Mouse (Mus musculus): ENCODE results near the gene Slc2a5. TPM values are rescaled to one million over a fixed set of nuclear protein-coding genes. Genes with fewer than 3 reads are reported as not detected.

Gene Slc2a5
- polyA plus RNA-seq, 1 experiment from 2014 or later, result 1.4 TPM

DNA sequence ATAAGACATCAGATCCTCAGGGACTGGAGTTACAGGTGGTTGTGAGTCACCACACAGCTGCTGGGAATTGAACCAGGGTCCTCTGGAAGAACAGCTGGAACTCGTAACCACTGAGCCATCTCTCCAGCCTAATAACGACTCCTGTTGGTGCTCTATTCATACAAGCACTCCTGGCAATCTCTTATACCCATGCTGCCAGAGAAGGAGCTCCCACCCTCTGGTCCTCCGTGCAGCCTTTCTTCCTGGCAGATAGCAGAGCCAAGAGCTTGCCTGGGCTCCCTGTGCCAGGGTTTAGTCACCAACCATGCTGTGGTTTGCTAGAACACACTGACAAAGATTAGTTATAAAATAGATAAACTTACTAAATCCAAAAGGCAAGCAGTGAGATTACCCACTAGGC is 9.4 kb upstream of the Slc2a5 start:
- ATAC-seq (ENCODE audit: low FRiP score, low read depth), result no peak
- H3K27ac ChIP-seq (replicated peaks), result no peak overlapping the region
- no peaks in the 10 kb centered on the region for H3K36me3 ChIP-seq

DNA sequence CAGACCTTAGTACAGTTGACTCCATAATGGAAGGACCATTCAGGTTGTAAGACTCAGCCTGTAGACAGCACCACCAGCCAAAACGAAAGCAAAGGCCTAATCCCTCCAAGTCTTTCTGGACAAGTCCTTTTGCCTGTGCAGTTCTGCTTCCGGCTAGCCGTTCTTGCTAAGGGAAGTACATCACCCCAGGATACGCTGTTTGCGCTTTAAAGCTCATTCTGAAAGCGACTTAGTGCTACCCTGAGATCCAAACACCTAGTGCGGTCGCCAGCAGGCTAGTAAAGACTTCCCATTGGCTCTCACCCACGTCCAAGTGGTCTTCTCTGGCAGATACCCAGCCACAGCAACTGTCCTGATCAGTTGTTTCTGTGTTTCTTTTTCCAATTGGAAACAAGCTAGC is 8.7 kb upstream of the Slc2a5 start:
- H3K9me3 ChIP-seq, result no peaks in the 10 kb centered on the region
- no peaks in the 10 kb centered on the region for H3K36me3 ChIP-seq
- H3K27me3 ChIP-seq, result no peaks in the 10 kb centered on the region; the same call in 1 of the 2 replicates
- no peak overlapping the region for H3K9ac ChIP-seq (replicated peaks)
- WGBS, result 69% methylated on average over 9 of the region's 9 CpGs
- ATAC-seq (ENCODE audit: low FRiP score, low read depth), result no peak
- H3K4me3 ChIP-seq, result no peak overlapping the region
- H3K4me2 ChIP-seq (replicated peaks), result no peak overlapping the region
- H3K27ac ChIP-seq (replicated peaks), result no peak overlapping the region
- H3K4me1 ChIP-seq, result no peaks in the 10 kb centered on the region

More for the DNA sequence above, 9.4 kb upstream of the Slc2a5 start:
- H3K4me1 ChIP-seq, result no peaks in the 10 kb centered on the region
- H3K4me3 ChIP-seq, result no peak overlapping the region
- H3K27me3 ChIP-seq, result no peaks in the 10 kb centered on the region; the same call in 1 of the 2 replicates
- H3K4me2 ChIP-seq (replicated peaks), result no peak overlapping the region
- H3K9me3 ChIP-seq, result no peaks in the 10 kb centered on the region
- WGBS, result 76% methylated on average over 3 of the region's 3 CpGs
- no peak overlapping the region for H3K9ac ChIP-seq (replicated peaks)

DNA sequence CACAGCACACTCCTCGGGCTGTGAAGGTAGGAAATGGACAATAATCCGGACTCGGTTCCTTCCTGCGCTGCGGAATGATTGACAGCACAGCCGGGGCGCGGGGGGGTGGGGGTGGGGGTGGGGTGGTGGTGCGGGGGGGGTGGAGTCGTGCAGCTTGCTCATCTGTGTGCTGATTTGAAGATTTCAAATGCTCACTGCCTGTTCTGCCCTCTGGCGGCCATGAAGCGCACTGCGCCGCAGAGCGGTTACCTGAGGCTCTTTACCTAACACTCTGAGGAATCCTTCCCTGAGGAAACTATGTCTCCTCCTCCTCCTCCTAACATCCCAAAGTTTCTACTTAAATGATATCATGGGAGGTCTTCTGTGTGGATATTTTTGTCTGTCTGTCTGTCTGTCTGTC is 6.2 kb upstream of the Slc2a5 start:
- Histone ChIP-seq H3K27ac (replicated peaks) (no peak overlapping the region), H3K4me2 (replicated peaks) (peak overlapping the region; percentile 42)
- 7% methylated on average over 14 of the region's 15 CpGs for WGBS

GRCm38 (mm10) chr4:150114505-150115061 is 4.5 kb upstream of the Slc2a5 start:
- Histone ChIP-seq H3K9me3 (no peaks in the 10 kb centered on the region), H3K9ac (replicated peaks) (no peak overlapping the region), H3K4me2 (replicated peaks) (no peak overlapping the region), H3K36me3 (no peaks in the 10 kb centered on the region), H3K27me3 (no peaks in the 10 kb centered on the region; the same call in 1 of the 2 replicates), H3K4me3 (no peak overlapping the region), H3K4me1 (peaks cover 1% of the 10 kb centered on the region), H3K27ac (replicated peaks) (no peak overlapping the region)
- no peak for ATAC-seq (ENCODE audit: low FRiP score, low read depth)
- WGBS, result 92% methylated on average over 26 of the region's 26 CpGs

More for the DNA sequence above, 6.2 kb upstream of the Slc2a5 start:
- H3K9me3 ChIP-seq, result no peaks in the 10 kb centered on the region
- 0 out of 2 replicates have a peak overlapping the region, but pooled peaks have one; percentile 14 for H3K4me3 ChIP-seq
- no peaks in the 10 kb centered on the region for H3K36me3 ChIP-seq
- H3K4me1 ChIP-seq, result no peaks in the 10 kb centered on the region
- no peak overlapping the region for H3K9ac ChIP-seq (replicated peaks)
- H3K27me3 ChIP-seq, result no peaks in the 10 kb centered on the region; the same call in 1 of the 2 replicates
- no peak for ATAC-seq (ENCODE audit: low FRiP score, low read depth)

GRCm38 (mm10) chr4:150117311-150117710 is 1.8 kb upstream of the Slc2a5 start:
- WGBS, result 43% methylated on average over 5 of the region's 5 CpGs
- Histone ChIP-seq H3K4me2 (replicated peaks) (no peak overlapping the region), H3K4me3 (no peak overlapping the region), H3K27me3 (no peaks in the 10 kb centered on the region; the same call in 1 of the 2 replicates), H3K4me1 (peaks cover 5% of the 10 kb centered on the region), H3K9me3 (no peaks in the 10 kb centered on the region), H3K9ac (replicated peaks) (no peak overlapping the region), H3K27ac (replicated peaks) (no peak overlapping the region), H3K36me3 (no peaks in the 10 kb centered on the region)
- no peak for ATAC-seq (ENCODE audit: low FRiP score, low read depth)

DNA sequence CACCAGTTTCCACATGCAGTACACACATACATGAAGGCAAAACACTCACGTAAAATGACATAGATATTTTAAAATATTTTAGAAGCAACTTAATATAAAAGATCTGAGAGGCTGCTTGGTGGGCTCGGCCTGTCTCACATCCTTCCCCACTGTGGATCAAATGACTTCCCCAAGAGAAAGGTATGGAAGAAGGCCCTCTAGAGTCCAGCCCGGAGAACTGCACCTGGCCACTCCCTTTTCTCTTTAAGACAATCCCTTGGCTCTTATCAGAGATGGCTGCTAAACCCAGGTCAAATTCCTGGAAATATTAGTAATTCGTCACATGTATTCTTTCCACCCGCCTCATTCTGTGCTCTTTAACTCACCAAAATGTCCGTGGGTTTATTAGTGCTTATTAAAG is 920 bp upstream of the Slc2a5 start:
- Histone ChIP-seq H3K9me3 (no peaks in the 10 kb centered on the region), H3K27me3 (no peaks in the 10 kb centered on the region; the same call in 1 of the 2 replicates), H3K27ac (replicated peaks) (no peak overlapping the region), H3K9ac (replicated peaks) (no peak overlapping the region), H3K4me1 (peaks cover 5% of the 10 kb centered on the region), H3K4me2 (replicated peaks) (no peak overlapping the region), H3K4me3 (no peak overlapping the region), H3K36me3 (no peaks in the 10 kb centered on the region)
- no peak for ATAC-seq (ENCODE audit: low FRiP score, low read depth)
- WGBS, result 67% methylated on average over 6 of the region's 6 CpGs

DNA sequence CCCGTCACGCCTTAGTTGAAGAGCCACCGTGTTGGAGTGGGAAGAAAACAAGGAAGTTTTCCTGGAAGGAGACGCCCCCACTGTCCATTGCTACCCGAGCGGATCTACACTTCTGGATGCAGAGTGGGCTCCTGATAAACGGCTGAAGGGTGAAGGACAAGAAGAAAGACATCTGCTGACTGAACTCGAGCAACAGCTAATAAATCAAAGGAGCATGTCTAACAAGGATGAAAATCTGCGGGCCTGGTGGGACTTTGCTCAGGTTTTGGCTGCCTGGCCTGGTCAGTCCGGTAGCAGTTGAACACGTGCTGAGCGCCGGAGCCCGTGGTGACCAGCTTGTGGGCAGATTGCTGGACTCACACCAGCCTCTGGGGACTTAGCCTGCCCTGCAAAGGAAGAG is 557 bp downstream of the Slc2a5 start:
- Histone ChIP-seq H3K27me3 (no peaks in the 10 kb centered on the region; the same call in 1 of the 2 replicates), H3K9ac (replicated peaks) (no peak overlapping the region), H3K4me1 (peaks cover 5% of the 10 kb centered on the region), H3K27ac (replicated peaks) (no peak overlapping the region), H3K4me3 (no peak overlapping the region), H3K36me3 (no peaks in the 10 kb centered on the region), H3K9me3 (no peaks in the 10 kb centered on the region), H3K4me2 (replicated peaks) (peak overlapping the region; percentile 44)
- no peak for ATAC-seq (ENCODE audit: low FRiP score, low read depth)
- 69% methylated on average over 14 of the region's 14 CpGs for WGBS

DNA sequence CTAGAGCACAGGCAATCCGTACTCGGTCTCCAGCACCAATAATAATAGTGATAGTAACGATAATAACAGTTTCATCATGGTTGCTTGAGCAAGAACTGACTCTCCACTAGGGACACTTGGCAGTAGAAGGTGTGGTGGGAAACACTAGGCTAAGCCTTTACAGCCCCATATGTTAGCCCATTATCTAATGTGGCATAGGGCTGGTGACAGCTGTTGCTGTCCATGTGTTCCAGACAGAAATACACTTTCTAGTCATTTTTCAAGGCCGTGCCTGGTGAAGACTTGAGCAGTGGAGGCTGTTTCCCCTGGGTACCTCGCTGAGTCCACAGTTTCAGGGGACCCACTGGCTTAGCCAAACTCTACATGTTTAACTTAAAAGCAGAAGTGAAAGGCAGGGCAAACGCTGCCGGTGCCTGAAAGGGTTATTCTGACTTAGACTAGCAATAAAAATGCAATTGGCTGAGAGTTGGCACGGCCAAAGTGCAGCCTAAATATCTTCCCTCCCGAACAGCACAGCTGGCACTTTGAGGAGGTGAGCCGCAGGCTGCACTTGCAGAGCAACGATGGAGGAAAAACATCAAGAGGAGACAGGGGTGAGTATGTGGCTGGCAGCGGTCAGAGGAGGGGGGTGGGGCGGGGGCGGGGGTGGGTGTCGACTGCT is 1.2 kb downstream of the Slc2a5 start:
- ATAC-seq (ENCODE audit: low FRiP score, low read depth), result no peak
- Histone ChIP-seq H3K9ac (replicated peaks) (no peak overlapping the region), H3K4me2 (replicated peaks) (no peak overlapping the region), H3K27me3 (no peaks in the 10 kb centered on the region), H3K36me3 (no peaks in the 10 kb centered on the region), H3K27ac (replicated peaks) (no peak overlapping the region), H3K4me1 (peaks cover 5% of the 10 kb centered on the region), H3K4me3 (no peak overlapping the region), H3K9me3 (no peaks in the 10 kb centered on the region)
- WGBS, result 67% methylated on average over 14 of the region's 15 CpGs

DNA sequence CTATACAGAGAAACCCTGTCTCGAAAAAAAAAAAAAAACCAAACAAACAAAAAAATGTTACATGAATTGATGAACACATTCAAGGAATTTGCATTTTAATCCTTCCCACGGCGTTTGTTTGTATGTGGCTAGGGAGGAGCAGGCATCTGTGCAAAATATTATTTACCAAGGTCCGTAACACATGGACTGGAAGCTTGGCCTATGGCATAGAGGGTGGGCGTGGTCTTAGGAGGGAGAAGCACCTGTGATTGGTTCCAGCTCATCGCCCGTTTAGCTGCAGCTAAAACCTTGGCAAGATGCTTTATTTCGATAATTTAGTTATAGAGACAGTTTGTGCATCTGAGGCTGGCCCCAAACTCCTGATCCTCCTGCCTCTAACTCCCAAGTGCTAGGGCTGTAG is 2.3 kb downstream of the Slc2a5 start:
- Histone ChIP-seq H3K4me3 (no peak overlapping the region), H3K27ac (replicated peaks) (no peak overlapping the region), H3K4me2 (replicated peaks) (no peak overlapping the region), H3K36me3 (no peaks in the 10 kb centered on the region), H3K9ac (replicated peaks) (no peak overlapping the region), H3K27me3 (no peaks in the 10 kb centered on the region), H3K9me3 (no peaks in the 10 kb centered on the region), H3K4me1 (peaks cover 5% of the 10 kb centered on the region)
- 66% methylated on average over 8 of the region's 8 CpGs for WGBS
- ATAC-seq (ENCODE audit: low FRiP score, low read depth), result no peak

DNA sequence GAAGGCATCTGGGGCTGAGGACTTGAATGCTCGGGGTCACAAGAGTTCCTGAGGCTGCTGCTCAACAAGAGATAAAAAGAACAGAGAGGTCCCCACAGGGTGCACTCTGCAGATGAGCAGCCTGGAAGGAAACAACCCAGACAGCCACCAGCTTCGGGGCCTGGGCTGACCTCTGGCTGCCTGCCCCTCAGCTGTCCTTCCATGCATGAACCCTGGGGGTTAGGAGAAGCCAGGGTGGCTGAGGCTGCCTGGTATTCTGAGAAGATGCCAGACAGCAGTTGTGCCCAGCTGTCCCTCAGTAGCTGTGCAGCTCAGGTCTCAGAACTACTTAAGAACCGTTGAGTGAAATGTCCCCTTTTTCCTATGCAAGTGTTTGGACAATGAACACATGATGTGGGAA is 3.4 kb downstream of the Slc2a5 start:
- no peak overlapping the region for H3K4me2 ChIP-seq (replicated peaks)
- no peak for ATAC-seq (ENCODE audit: low FRiP score, low read depth)
- no peaks in the 10 kb centered on the region for H3K9me3 ChIP-seq
- no peaks in the 10 kb centered on the region for H3K36me3 ChIP-seq
- peaks cover 5% of the 10 kb centered on the region for H3K4me1 ChIP-seq
- H3K27me3 ChIP-seq, result no peaks in the 10 kb centered on the region
- H3K9ac ChIP-seq (replicated peaks), result no peak overlapping the region
- H3K27ac ChIP-seq (replicated peaks), result no peak overlapping the region
- H3K4me3 ChIP-seq, result no peak overlapping the region
- WGBS, result 74% methylated on average over 3 of the region's 3 CpGs

DNA sequence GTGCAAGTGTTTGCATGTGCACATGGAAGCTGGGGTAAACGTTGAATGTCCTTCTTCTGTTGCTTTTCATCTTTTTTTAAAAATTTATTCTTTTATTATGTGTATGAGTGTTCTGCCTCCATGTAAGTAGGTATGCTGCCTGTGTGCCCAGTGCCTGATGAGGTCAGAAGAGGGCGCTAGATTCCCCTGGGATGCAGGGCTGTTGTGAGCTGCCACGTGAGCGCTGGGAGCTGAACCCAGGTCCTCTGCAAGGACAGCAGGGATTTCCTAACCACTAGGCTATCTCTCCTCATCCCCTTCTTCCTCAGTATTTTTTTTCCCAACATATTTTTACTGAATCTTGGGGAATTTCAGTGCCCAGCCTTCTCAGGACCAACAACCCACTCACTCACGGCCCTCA is 7.3 kb downstream of the Slc2a5 start:
- 84% methylated on average over 5 of the region's 5 CpGs for WGBS
- H3K4me3 ChIP-seq, result no peak overlapping the region
- no peak overlapping the region for H3K27ac ChIP-seq (replicated peaks)
- H3K4me2 ChIP-seq (replicated peaks), result no peak overlapping the region
- no peaks in the 10 kb centered on the region for H3K27me3 ChIP-seq
- H3K36me3 ChIP-seq, result no peaks in the 10 kb centered on the region
- peaks cover 6% of the 10 kb centered on the region; the same call in 1 of the 2 replicates for H3K4me1 ChIP-seq
- no peak for ATAC-seq (ENCODE audit: low FRiP score, low read depth)
- no peaks in the 10 kb centered on the region for H3K9me3 ChIP-seq
- H3K9ac ChIP-seq (replicated peaks), result no peak overlapping the region

DNA sequence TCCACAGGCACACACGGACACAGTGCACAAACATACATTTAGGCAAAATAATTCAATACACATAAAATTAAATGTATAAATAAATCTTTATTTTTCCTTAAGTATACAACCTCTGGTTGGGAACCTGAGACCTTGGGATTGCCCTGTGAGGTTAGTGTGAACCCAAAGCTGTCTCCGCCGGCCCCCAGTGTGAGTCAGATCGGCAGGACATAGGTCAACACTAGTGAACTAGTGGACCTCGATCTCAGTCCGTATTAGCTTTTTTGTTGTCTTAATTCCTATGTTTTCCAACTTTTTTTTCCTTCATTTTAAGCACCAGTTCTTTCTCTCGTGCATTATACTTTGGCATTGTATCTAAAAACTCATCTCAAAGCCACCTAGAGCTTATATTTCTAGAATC is 8.8 kb downstream of the Slc2a5 start:
- WGBS, result 93% methylated on average over 7 of the region's 7 CpGs
- Histone ChIP-seq H3K27me3 (peaks cover 9% of the 10 kb centered on the region; the same call in 1 of the 2 replicates), H3K4me1 (peaks cover 9% of the 10 kb centered on the region), H3K4me2 (replicated peaks) (no peak overlapping the region), H3K27ac (replicated peaks) (no peak overlapping the region), H3K36me3 (no peaks in the 10 kb centered on the region), H3K9ac (replicated peaks) (no peak overlapping the region), H3K4me3 (no peak overlapping the region), H3K9me3 (no peaks in the 10 kb centered on the region)
- no peak for ATAC-seq (ENCODE audit: low FRiP score, low read depth)
